Mouse (Mus musculus): Measurements from ENCODE around the gene Ifit2. TPM values are rescaled to one million over a fixed set of nuclear protein-coding genes. Genes with fewer than 3 reads are reported as not detected.
"Not testable (repeated sequence)": the region's sequence is repeated elsewhere in the genome, so short reads cannot be mapped to it uniquely, and the experiment has no call there.

The Ifit2 gene
- polyA plus RNA-seq, 1 experiment = 1.8 TPM

- Histone ChIP-seq H3K36me3 (ENCODE audit: control insufficient read depth, insufficient read depth) (no peaks in the 10 kb centered on the region), H3ac (ENCODE audit: control insufficient read depth, insufficient read length) (no peak overlapping the region), H3K79me2 (ENCODE audit: control insufficient read depth, insufficient read depth) (no peaks in the 10 kb centered on the region), H3K27me3 (ENCODE audit: control insufficient read depth, insufficient read depth, insufficient read length) (peaks cover 3% of the 10 kb centered on the region), H3K4me3 (no peak overlapping the region), H3K4me2 (ENCODE audit: low read depth) (no peak overlapping the region)
- TF ChIP-seq REST (IDR thresholded peaks at IDR 0.05; ENCODE audit: insufficient read depth, insufficient read length) (no peak), TCF12 (IDR thresholded peaks at IDR 0.05; ENCODE audit: insufficient read depth, poor library complexity, severe bottlenecking) (no peak), MYOG (IDR thresholded peaks at IDR 0.05; ENCODE audit: control insufficient read depth in 1 of 3, insufficient read depth in 1 of 3, insufficient read length in 2 of 3, low read depth in 2 of 3) (no peak), TCF3 (IDR thresholded peaks at IDR 0.05; ENCODE audit: insufficient read length, low read depth) (no peak), POLR2AphosphoS2 (IDR thresholded peaks at IDR 0.05; ENCODE audit: insufficient read length, low read depth) (no peak), SRF (IDR thresholded peaks at IDR 0.05; ENCODE audit: control insufficient read depth, insufficient read length, low read depth) (no peak), CEBPB (IDR thresholded peaks at IDR 0.05; ENCODE audit: insufficient read depth, poor library complexity, severe bottlenecking) (no peak), USF1 (IDR thresholded peaks at IDR 0.05; ENCODE audit: low read depth) (no peak), POLR2A (IDR thresholded peaks at IDR 0.05; ENCODE audit: insufficient read length, low read depth) (no peak), MYOD1 (IDR thresholded peaks at IDR 0.05; ENCODE audit: control insufficient read depth in 1 of 3, insufficient read length in 2 of 3, low read depth in 2 of 3) (no peak), E2F4 (IDR thresholded peaks at IDR 0.05; ENCODE audit: insufficient read depth) (no peak)
Measured at GRCm38 (mm10) chr19:34588959-34589358, 38.5 kb downstream of the Ifit2 start.

GRCm38 (mm10) chr19:34593456-34593855, 43.0 kb downstream of the Ifit2 start:
- Histone ChIP-seq H3K4me3 (no peak overlapping the region), H3ac (ENCODE audit: control insufficient read depth, insufficient read length) (no peak overlapping the region), H3K27me3 (ENCODE audit: control insufficient read depth, insufficient read depth, insufficient read length) (no peaks in the 10 kb centered on the region), H3K36me3 (ENCODE audit: control insufficient read depth, insufficient read depth) (no peaks in the 10 kb centered on the region), H3K4me2 (ENCODE audit: low read depth) (no peak overlapping the region), H3K79me2 (ENCODE audit: control insufficient read depth, insufficient read depth) (no peaks in the 10 kb centered on the region)
- TF ChIP-seq POLR2AphosphoS2 (IDR thresholded peaks at IDR 0.05; ENCODE audit: insufficient read length, low read depth) (no peak), MYOD1 (IDR thresholded peaks at IDR 0.05; ENCODE audit: control insufficient read depth in 1 of 3, insufficient read length in 2 of 3, low read depth in 2 of 3) (no peak), TCF3 (IDR thresholded peaks at IDR 0.05; ENCODE audit: insufficient read length, low read depth) (no peak), SRF (IDR thresholded peaks at IDR 0.05; ENCODE audit: control insufficient read depth, insufficient read length, low read depth) (no peak), TCF12 (IDR thresholded peaks at IDR 0.05; ENCODE audit: insufficient read depth, poor library complexity, severe bottlenecking) (no peak), POLR2A (IDR thresholded peaks at IDR 0.05; ENCODE audit: insufficient read length, low read depth) (no peak), REST (IDR thresholded peaks at IDR 0.05; ENCODE audit: insufficient read depth, insufficient read length) (no peak), USF1 (IDR thresholded peaks at IDR 0.05; ENCODE audit: low read depth) (no peak)

- H3ac ChIP-seq (ENCODE audit: control insufficient read depth, insufficient read length); H3K79me2 ChIP-seq (ENCODE audit: control insufficient read depth, insufficient read depth); H3K4me2 ChIP-seq (ENCODE audit: low read depth); H3K27me3 ChIP-seq (ENCODE audit: control insufficient read depth, insufficient read depth, insufficient read length); H3K36me3 ChIP-seq (ENCODE audit: control insufficient read depth, insufficient read depth); H3K4me3 ChIP-seq: not testable (repeated sequence)
Measured at GRCm38 (mm10) chr19:34594523-34594922, 44.0 kb downstream of the Ifit2 start.

GRCm38 (mm10) chr19:34596811-34597210, 46.3 kb downstream of the Ifit2 start:
- no peak overlapping the region for H3K4me2 ChIP-seq (ENCODE audit: low read depth)
- H3K4me3 ChIP-seq = no peak overlapping the region
- no peaks in the 10 kb centered on the region for H3K27me3 ChIP-seq (ENCODE audit: control insufficient read depth, insufficient read depth, insufficient read length)
- H3K36me3 ChIP-seq (ENCODE audit: control insufficient read depth, insufficient read depth) = no peaks in the 10 kb centered on the region
- no peaks in the 10 kb centered on the region for H3K79me2 ChIP-seq (ENCODE audit: control insufficient read depth, insufficient read depth)
- TF ChIP-seq USF1 (IDR thresholded peaks at IDR 0.05; ENCODE audit: low read depth) = no peak
- no peak for TF ChIP-seq MAX (IDR thresholded peaks at IDR 0.05; ENCODE audit: low read depth)
- no peak for TF ChIP-seq CEBPB (IDR thresholded peaks at IDR 0.05; ENCODE audit: insufficient read depth, poor library complexity, severe bottlenecking)
- TF ChIP-seq E2F4 (IDR thresholded peaks at IDR 0.05; ENCODE audit: insufficient read depth) = no peak
- no peak for TF ChIP-seq REST (IDR thresholded peaks at IDR 0.05; ENCODE audit: insufficient read depth, insufficient read length)
- no peak for TF ChIP-seq POLR2A (IDR thresholded peaks at IDR 0.05; ENCODE audit: insufficient read length, low read depth)
- no peak for TF ChIP-seq SRF (IDR thresholded peaks at IDR 0.05; ENCODE audit: control insufficient read depth, insufficient read length, low read depth)
- no peak for TF ChIP-seq TCF12 (IDR thresholded peaks at IDR 0.05; ENCODE audit: insufficient read depth, poor library complexity, severe bottlenecking)
- TF ChIP-seq POLR2AphosphoS2 (IDR thresholded peaks at IDR 0.05; ENCODE audit: insufficient read length, low read depth) = no peak
- TF ChIP-seq MYOG (IDR thresholded peaks at IDR 0.05; ENCODE audit: control insufficient read depth in 1 of 3, insufficient read depth in 1 of 3, insufficient read length in 2 of 3, low read depth in 2 of 3) = no peak
- TF ChIP-seq MYOD1 (IDR thresholded peaks at IDR 0.05; ENCODE audit: control insufficient read depth in 1 of 3, insufficient read length in 2 of 3, low read depth in 2 of 3) = no peak
- TF ChIP-seq TCF3 (IDR thresholded peaks at IDR 0.05; ENCODE audit: insufficient read length, low read depth) = no peak
- no peak overlapping the region for H3ac ChIP-seq (ENCODE audit: control insufficient read depth, insufficient read length)

- no peaks in the 10 kb centered on the region for H3K27me3 ChIP-seq (ENCODE audit: control insufficient read depth, insufficient read depth, insufficient read length)
- peak overlapping the region; percentile 7 for H3K4me2 ChIP-seq (ENCODE audit: low read depth)
- H3ac ChIP-seq (ENCODE audit: control insufficient read depth, insufficient read length) = no peak overlapping the region
- TF ChIP-seq POLR2A (IDR thresholded peaks at IDR 0.05; ENCODE audit: insufficient read length, low read depth) (no peak), USF1 (IDR thresholded peaks at IDR 0.05; ENCODE audit: low read depth) (no peak), MAX (IDR thresholded peaks at IDR 0.05; ENCODE audit: low read depth) (no peak), SRF (IDR thresholded peaks at IDR 0.05; ENCODE audit: control insufficient read depth, insufficient read length, low read depth) (no peak), TCF12 (IDR thresholded peaks at IDR 0.05; ENCODE audit: insufficient read depth, poor library complexity, severe bottlenecking) (no peak), E2F4 (IDR thresholded peaks at IDR 0.05; ENCODE audit: insufficient read depth) (no peak), CEBPB (IDR thresholded peaks at IDR 0.05; ENCODE audit: insufficient read depth, poor library complexity, severe bottlenecking) (no peak), TCF3 (IDR thresholded peaks at IDR 0.05; ENCODE audit: insufficient read length, low read depth) (no peak), POLR2AphosphoS2 (IDR thresholded peaks at IDR 0.05; ENCODE audit: insufficient read length, low read depth) (no peak)
- no peaks in the 10 kb centered on the region for H3K79me2 ChIP-seq (ENCODE audit: control insufficient read depth, insufficient read depth)
- H3K36me3 ChIP-seq (ENCODE audit: control insufficient read depth, insufficient read depth) = no peaks in the 10 kb centered on the region
- H3K4me3 ChIP-seq = no peak overlapping the region
Measured at GRCm38 (mm10) chr19:34598341-34598740, 47.8 kb downstream of the Ifit2 start.

- H3K27me3 ChIP-seq (ENCODE audit: control insufficient read depth, insufficient read depth, insufficient read length); H3K36me3 ChIP-seq (ENCODE audit: control insufficient read depth, insufficient read depth); H3K4me2 ChIP-seq (ENCODE audit: low read depth); H3K4me3 ChIP-seq; H3ac ChIP-seq (ENCODE audit: control insufficient read depth, insufficient read length); H3K79me2 ChIP-seq (ENCODE audit: control insufficient read depth, insufficient read depth): not testable (repeated sequence)
Measured at GRCm38 (mm10) chr19:34599250-34599649, 48.8 kb downstream of the Ifit2 start.

- not testable (repeated sequence) for H3K4me3 ChIP-seq; H3K4me2 ChIP-seq (ENCODE audit: low read depth); H3ac ChIP-seq (ENCODE audit: control insufficient read depth, insufficient read length); H3K36me3 ChIP-seq (ENCODE audit: control insufficient read depth, insufficient read depth); H3K79me2 ChIP-seq (ENCODE audit: control insufficient read depth, insufficient read depth); H3K27me3 ChIP-seq (ENCODE audit: control insufficient read depth, insufficient read depth, insufficient read length)
Measured at GRCm38 (mm10) chr19:34601888-34602287, 51.4 kb downstream of the Ifit2 start, which contains the start of gene Ifit1bl1. Ifit1bl1 (minus strand) TSS chr19:34601956.

All from myocyte (in vitro differentiated cells).